Mouse (Mus musculus) bone marrow, adult 2 months (tissue): ENCODE data around the gene Mgat2.

Source experiments
- CTCF ChIP-seq: fragments of 200-500 bp; IDR thresholded peaks from 2 replicates; pipeline ENCODE4 v1.5.1; 2011; ENCODE audit warnings: low read length, control low read depth; ENCODE audit not compliant: control insufficient read depth, insufficient read depth
- POLR2A ChIP-seq: fragments of 200-500 bp; IDR thresholded peaks from 2 replicates; pipeline ENCODE4 v1.6.1; 2011; ENCODE audit warnings: low read depth, mild to moderate bottlenecking, control low read depth, low read length, borderline replicate concordance; ENCODE audit not compliant: control insufficient read depth

DNA sequence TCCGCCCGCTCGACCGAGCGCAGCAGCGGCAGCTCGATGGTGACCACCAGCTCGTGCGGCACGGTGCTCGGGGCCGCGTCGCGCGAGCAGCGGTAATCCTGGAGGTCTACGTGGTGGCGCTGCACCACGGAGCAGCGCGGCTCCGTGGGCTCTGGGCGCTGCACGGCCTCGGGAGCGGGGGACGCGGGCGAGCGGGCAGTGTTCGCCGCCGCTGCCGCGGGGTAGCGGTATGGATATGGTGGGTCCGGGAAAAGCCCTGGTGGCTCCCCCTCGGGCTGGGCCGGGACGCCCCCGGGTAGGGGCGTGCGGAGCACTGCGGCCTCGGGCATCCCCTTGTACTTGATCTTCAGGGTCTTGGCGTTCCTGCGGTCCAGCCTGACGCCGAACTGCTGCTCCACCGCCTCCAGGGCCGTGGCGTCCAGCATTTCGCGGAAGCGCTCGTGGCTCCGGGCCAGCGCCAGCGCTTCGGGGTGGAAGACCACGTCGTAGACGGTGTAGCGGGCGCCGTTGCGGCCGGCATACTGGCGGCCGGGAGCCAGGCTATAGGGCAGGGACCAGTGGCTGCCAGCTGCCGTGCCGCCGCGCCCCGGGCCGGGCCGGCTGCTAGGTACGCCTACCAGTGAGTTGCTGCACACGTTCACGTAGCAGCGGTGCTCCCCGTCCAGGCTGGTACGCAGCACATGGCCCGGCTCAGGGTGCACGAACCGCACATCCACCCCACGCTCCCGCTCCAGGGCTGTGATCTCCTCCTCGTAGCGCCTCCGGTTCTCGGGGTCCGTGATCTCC, 13.6 kb downstream of the Mgat2 start:
- peak; percentile 39; the same call in 1 of the 2 replicates for TF ChIP-seq POLR2A
- TF ChIP-seq CTCF, result no peak
